Comparison of ENCODE assay signal across 21 mouse cellular contexts in the genomic region with DNA sequence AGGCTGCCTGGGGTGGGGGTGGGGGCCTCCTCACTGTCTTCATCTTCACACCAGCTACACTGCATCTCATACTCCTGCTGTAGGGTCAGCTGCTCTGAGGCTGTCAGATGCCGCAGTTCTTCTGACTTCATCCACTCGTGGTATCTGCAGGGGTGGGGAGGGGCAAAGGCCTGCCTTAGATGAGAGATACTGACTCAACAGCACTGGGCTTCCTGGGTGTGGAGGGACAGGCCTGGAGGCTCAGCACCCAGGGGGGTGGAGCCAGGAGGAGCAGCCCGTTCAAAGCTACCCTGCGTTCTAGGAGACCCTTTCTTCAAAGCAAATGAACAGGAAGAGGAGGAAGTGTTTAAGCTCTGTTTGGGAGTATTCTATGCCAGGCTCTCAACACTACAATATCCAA. TPM values are rescaled to one million over a fixed set of nuclear protein-coding genes. Genes with fewer than 3 reads are reported as not detected.
DNase-seq lines count a peak whose midpoint lies in the region; ATAC-seq and TF ChIP-seq lines count a peak whose summit lies in the region.
"Had no signal": no experiment of that assay in that cellular context is flagged by ENCODE, and none has a peak within 500 bp of the region (broad histone marks: within the 10 kb centered on the region; RNA-seq: fewer than 3 reads in every experiment).

No protein-coding gene starts in this region.

- 0 out of 2 replicates have a peak, but pooled peaks cover 5% of the 10 kb centered on the region for H3K36me3 ChIP-seq in kidney, embryonic 16.5 days (ENCODE audit: insufficient read depth, low read length)
- H3K36me3 ChIP-seq in small intestine, adult 2 months (ENCODE audit: control insufficient read depth, insufficient read depth, low read length), result peaks cover 29% of the 10 kb centered on the region
- H3K36me3 ChIP-seq: forebrain, embryonic 15.5 days; midbrain, embryonic 13.5 days had no signal

- peaks cover 15% of the 10 kb centered on the region for H3K4me1 ChIP-seq in kidney, embryonic 16.5 days (ENCODE audit: insufficient read depth, low read length)
- peaks cover 28% of the 10 kb centered on the region for H3K4me1 ChIP-seq in small intestine, adult 2 months (ENCODE audit: control insufficient read depth, insufficient read depth, insufficient read length, low read length)

- no peaks in the 10 kb centered on the region for H3K27me3 ChIP-seq in kidney, embryonic 16.5 days (ENCODE audit: insufficient read depth, low read length)
- no peaks in the 10 kb centered on the region for H3K27me3 ChIP-seq in small intestine, adult 2 months (ENCODE audit: control insufficient read depth, insufficient read depth, low read length)
- H3K27me3 ChIP-seq: embryonic facial prominence, embryonic 13.5 days; forebrain, embryonic 15.5 days; midbrain, embryonic 13.5 days had no signal

- H3K9ac ChIP-seq in kidney, embryonic 16.5 days (replicated peaks; ENCODE audit: low read length), result 0 out of 2 replicates have a peak overlapping the region, but pooled peaks have one; percentile 12
- H3K9ac ChIP-seq: embryonic facial prominence, embryonic 13.5 days; forebrain, embryonic 15.5 days; hindbrain, embryonic 14.5 days; liver, embryonic 14.5 days; midbrain, embryonic 13.5 days had no signal

- no peak for TF ChIP-seq CTCF in small intestine, adult 2 months (IDR thresholded peaks at IDR 0.05; ENCODE audit: extremely low read depth, insufficient read length, insufficient replicate concordance, low read depth, low read length)

- H3K4me2 ChIP-seq in kidney, embryonic 16.5 days (replicated peaks; ENCODE audit: low read depth, low read length), result no peak overlapping the region
- H3K4me2 ChIP-seq: embryonic facial prominence, embryonic 13.5 days; forebrain, embryonic 15.5 days; hindbrain, embryonic 14.5 days; midbrain, embryonic 13.5 days had no signal

- no peaks in the 10 kb centered on the region for H3K9me3 ChIP-seq in kidney, embryonic 16.5 days (ENCODE audit: low read length)
- H3K9me3 ChIP-seq: embryonic facial prominence, embryonic 13.5 days; forebrain, embryonic 15.5 days; limb, embryonic 10.5 days; midbrain, embryonic 13.5 days had no signal

- ATAC-seq in kidney, embryonic 16.5 days (ENCODE audit: low FRiP score, low TSS enrichment), result no peak
- ATAC-seq in monocyte, adult 5-6 weeks (replicated peaks; ENCODE audit: insufficient number of reproducible peaks, low FRiP score, low TSS enrichment, poor library complexity, severe bottlenecking), result no peak
- ATAC-seq: forebrain, embryonic 15.5 days; midbrain, embryonic 13.5 days had no signal

- no peak for DNase-seq in kidney, postnatal 36 days
- DNase-seq in thymus, postnatal 4 days, result peak; percentile 50
- no peak for DNase-seq in thymus, postnatal 25 days
- DNase-seq in T-cell, adult 2 months (ENCODE audit: low spot score), result peak; percentile 64
- no peak for DNase-seq in layer of hippocampus, adult 11-12 months (ENCODE audit: low spot score)
- DNase-seq: cerebellum, adult 8-10 months; gastrocnemius, postnatal 36 days; heart, postnatal 10 days; kidney, adult 11 months; retina, postnatal 1 day had no signal

- 48% methylated on average over 4 of the region's 4 CpGs for WGBS in kidney, embryonic 16.5 days
- 34% methylated on average over 4 of the region's 4 CpGs for WGBS in small intestine, adult 2 months

- TF ChIP-seq POLR2A in small intestine, adult 2 months (IDR thresholded peaks at IDR 0.05; ENCODE audit: low read depth, low read length), result 0 out of 2 replicates have a peak, but pooled peaks have one; percentile 14

- no peak overlapping the region for H3K4me3 ChIP-seq in kidney, embryonic 16.5 days (ENCODE audit: low read length)
- no peak overlapping the region for H3K4me3 ChIP-seq in small intestine, adult 2 months (ENCODE audit: low read depth, low read length)
- H3K4me3 ChIP-seq: embryonic facial prominence, embryonic 13.5 days; forebrain, embryonic 15.5 days; limb, embryonic 10.5 days; midbrain, embryonic 13.5 days had no signal

- no peak overlapping the region for H3K27ac ChIP-seq in kidney, embryonic 16.5 days (ENCODE audit: low read length)
- H3K27ac ChIP-seq in small intestine, adult 2 months (ENCODE audit: insufficient read depth, low read depth, low read length), result peak overlapping the region; percentile 51; the same call in 1 of the 2 replicates
- H3K27ac ChIP-seq: embryonic facial prominence, embryonic 13.5 days; forebrain, embryonic 15.5 days; hindbrain, embryonic 14.5 days; kidney, postnatal 0 days; limb, embryonic 10.5 days; liver, embryonic 14.5 days; midbrain, embryonic 13.5 days had no signal

RNA-seq across cellular contexts. Expression of gene Tmem104, which starts 2.3 kb away (rescaled TPM):
- 11.7 and 13.8 TPM in 2 replicates for polyA plus RNA-seq in kidney, embryonic 16.5 days (2015; fragmentation: Nextera tagmentation; extraction: Ambion mirVana)
- 10.0 and 21.0 TPM in 2 replicates for polyA plus RNA-seq in small intestine, adult 2 months (2012; rRNA removed)
- total RNA-seq in monocyte, adult 5-6 weeks (2017), result 12.1 to 32.4 TPM (median 17.3 TPM) in 3 replicates

RNA-seq across cellular contexts. Expression of gene Nat9, which starts 2.7 kb away (rescaled TPM):
- polyA plus RNA-seq in kidney, embryonic 16.5 days (2015; fragmentation: Nextera tagmentation; extraction: Ambion mirVana), result 28.0 and 29.7 TPM in 2 replicates
- polyA plus RNA-seq in small intestine, adult 2 months (2012; rRNA removed), result 22.7 and 35.6 TPM in 2 replicates
- 25.4 to 39.9 TPM (median 37.8 TPM) in 3 replicates for total RNA-seq in monocyte, adult 5-6 weeks (2017)

RNA-seq across cellular contexts. Expression of gene Slc9a3r1, which starts 21.8 kb away (rescaled TPM):
- polyA plus RNA-seq in kidney, embryonic 16.5 days (2015; fragmentation: Nextera tagmentation; extraction: Ambion mirVana), result 165 and 170 TPM in 2 replicates
- 314 and 949 TPM in 2 replicates for polyA plus RNA-seq in small intestine, adult 2 months (2012; rRNA removed)
- 65.9 to 104 TPM (median 70.4 TPM) in 3 replicates for total RNA-seq in monocyte, adult 5-6 weeks (2017)

RNA-seq across cellular contexts. Expression of gene Cd300lf, which starts 51.2 kb away (rescaled TPM):
- 0.52 and 0.53 TPM in 2 replicates for polyA plus RNA-seq in kidney, embryonic 16.5 days (2015; fragmentation: Nextera tagmentation; extraction: Ambion mirVana)
- polyA plus RNA-seq in small intestine, adult 2 months (2012; rRNA removed), result 3.9 and 6.9 TPM in 2 replicates
- 20.4 to 32.5 TPM (median 25.8 TPM) in 3 replicates for total RNA-seq in monocyte, adult 5-6 weeks (2017)
- total RNA-seq: gastrocnemius, postnatal 36 days had no signal
- polyA plus RNA-seq: C2C12; forebrain, embryonic 15.5 days; hindbrain, embryonic 14.5 days had no signal

Comparison
In these comparisons a context has a peak if more than half of its experiments do, and no peak if none do; other contexts are left out.
1. DNase-seq: peak in thymus, postnatal 4 days (single experiment) and T-cell, adult 2 months (single experiment); none in kidney, postnatal 36 days (0 of 2), thymus, postnatal 25 days (single experiment) and layer of hippocampus, adult 11-12 months (single experiment).